Mouse (Mus musculus) kidney, postnatal 4 days (tissue): ENCODE results near the gene Brpf1.

Source experiments
- DNase-seq, 2 experiments: peaks; one replicate each; pipeline ENCODE4 v3.0.0; 2021; ENCODE audit warnings: mixed read lengths in 2 of 2

Gene Brpf1

DNA sequence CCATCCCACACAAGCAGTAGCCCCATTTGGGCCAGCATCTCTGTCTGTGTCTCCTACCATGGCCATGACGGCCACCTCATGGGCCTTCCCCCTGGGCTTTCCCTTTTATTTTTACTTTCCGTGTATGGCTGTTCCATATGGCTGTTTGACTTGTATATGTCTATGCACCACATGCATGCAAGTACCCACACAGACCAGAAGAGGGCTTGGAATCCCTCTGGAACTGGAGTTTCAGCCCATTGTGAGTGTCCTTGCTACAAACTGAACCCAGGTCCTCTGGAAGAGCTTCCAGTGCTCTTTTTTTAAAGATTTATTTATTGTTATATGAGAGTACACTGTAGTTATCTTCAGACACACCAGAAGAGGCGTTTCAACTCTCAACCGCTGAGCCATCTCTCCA lies 54.5 kb downstream of the Brpf1 start:
- no peak for DNase-seq

DNA sequence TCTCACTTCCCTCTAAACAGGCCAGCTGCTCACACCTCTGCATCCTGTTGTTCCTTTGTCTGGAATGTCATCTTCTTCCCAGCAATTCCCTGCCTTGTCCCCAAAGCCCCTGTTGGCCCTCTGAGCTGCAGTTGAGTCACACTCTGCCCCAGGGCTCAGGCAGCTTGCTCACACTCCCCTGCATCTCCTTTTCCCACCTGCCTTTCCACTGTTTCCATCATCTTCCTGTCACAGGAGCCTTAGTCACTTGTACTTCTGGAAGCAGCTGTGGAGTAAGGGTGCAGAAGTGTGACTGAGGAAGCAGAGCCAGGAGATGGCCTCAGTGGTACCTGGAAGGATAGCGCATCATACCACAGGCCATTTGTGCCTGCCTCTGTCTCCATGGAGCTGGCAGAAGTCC lies 55.3 kb downstream of the Brpf1 start:
- DNase-seq, result no peak

DNA sequence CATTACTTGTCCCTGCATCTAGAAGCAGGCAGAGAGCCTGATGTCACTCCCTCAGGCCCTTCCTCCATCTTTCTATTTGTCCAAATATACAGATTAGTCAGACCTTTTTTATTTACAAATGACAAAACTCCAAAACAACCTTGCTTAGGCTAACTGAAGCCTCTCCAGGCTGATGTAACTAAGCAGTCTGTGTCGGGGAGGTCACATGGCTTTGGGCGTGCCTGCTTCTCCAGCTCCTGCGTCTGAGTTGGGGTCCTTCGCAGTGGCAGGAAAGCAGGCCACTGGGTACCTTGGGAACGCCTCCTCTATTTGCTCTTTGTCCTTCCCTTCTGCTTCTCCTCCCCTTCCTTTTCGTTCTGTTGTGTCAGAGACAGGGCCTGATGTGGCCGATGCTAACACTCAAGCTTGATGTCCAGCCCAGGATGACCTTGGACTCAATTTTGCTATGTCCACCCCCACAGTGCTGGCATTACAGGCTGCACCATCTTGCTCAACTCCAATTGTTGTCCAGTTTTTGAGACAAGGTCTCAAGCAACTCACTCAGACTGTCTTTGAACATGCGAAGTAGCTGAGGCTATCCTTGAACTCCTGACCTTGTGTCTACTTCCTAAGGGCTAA lies 57.7 kb downstream of the Brpf1 start:
- DNase-seq, result no peak

DNA sequence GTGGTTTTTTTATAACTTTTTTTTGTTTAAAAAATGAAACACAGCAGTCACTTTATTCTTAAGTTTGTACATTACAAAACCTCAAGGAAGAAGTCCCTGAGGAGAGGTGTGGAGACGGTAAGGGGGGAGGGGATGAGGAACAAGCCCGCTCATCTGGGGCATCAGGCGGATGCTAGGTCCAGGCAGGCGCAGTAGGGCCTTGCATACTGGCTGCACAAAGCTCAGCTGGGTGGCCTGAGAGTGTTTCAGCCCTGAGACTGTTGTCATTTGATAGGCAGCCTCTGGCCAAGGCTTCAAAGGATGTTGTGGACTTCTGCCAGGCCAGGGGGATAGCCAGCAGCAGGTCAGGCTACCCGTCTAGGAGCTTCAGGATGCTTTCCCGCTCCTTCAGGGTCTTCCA lies 59.7 kb downstream of the Brpf1 start:
- no peak for DNase-seq

DNA sequence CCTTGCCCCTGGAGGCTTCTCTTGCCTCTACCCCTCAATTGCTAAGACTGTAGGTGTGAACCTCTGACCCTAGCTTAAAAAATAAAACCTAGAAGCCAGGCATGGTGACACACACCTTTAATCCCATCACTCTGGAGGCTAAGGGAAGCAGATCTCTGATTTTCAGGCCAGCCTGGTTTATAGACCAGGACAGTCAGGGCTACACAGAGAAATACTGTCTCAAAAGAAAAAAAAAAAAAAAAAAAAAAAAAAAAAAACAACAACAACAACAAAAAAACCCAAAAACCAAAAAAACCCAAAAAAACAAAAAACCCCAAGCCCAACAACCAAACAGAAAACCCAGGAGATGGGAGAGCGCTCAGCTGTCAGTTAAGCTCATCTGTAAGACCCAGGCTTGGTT lies 60.6 kb downstream of the Brpf1 start:
- DNase-seq, result no peak

DNA sequence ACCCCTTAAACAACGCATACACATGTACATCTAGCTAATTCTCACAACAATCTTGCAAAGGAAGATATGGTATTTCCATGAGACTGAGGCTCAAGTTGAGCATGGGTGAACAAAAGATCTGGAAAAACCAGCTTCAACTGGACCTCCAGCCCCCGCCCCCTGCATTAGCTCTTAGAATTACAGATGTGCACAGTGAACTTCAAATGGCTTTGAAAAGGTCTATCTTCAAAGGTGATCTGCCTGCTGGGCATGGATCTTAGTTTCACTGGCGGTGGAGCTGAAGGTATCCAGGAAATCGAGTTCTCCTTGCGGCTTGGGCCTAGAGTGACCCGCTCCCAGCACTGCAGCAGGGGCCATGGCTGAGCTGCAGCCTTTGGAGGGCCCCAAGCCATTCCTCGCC lies 61.2 kb downstream of the Brpf1 start:
- no peak for DNase-seq

DNA sequence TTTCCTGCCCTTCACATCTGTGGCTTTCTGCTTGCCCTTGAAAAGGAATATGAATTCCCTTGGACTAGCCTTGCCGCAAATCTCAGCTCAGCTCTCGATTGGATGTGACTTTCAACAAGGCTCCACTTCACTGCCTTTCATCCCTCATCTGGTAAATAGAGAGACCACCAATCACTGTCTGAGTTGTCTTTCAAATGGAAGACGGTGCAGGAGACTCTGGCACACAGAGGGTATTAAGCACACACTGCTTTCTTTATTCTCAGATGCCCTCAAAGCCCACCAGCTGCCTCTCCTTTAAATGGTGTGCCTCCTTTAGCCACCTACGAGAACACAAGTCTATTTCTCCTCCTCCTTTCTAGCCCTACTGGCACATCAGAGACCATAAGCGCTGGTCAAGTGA lies 61.6 kb downstream of the Brpf1 start:
- DNase-seq, result no peak

DNA sequence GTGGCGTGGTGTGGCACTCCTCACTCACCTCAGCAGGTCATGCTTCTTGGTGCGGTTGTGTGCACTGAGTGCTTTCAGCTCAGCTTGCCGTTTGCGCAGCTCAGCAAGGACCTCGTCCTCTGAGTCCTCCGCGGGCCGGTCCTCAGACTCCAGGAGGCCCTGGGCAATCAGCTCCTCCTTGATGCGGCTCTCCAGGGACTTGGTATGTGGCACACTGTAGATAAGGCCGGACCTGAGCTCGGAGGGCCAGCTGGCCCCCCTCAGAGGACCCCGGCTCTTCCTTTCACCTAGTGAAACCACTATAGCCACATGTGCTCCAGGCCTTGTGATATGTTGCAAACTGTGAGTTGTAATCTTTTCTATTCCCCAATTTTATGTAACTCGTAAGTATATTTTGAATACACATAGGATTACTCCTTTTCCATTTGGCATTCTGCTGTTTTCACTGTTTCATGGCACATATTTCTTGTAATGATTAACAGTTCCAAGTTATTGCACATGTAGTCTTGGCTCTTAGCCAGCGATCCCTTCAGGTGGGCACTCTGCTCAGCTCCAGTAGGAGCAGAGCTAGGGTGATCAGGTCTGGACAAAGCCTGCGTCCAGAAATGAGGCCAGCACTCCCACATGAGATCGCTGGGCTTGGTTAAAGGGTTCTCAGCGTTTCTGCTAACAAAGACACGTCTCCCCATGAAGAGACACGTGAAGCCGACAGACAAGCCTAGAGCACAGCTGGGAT lies 63.4 kb downstream of the Brpf1 start:
- peak in 1 of 2 experiments; percentile 39 for DNase-seq

DNA sequence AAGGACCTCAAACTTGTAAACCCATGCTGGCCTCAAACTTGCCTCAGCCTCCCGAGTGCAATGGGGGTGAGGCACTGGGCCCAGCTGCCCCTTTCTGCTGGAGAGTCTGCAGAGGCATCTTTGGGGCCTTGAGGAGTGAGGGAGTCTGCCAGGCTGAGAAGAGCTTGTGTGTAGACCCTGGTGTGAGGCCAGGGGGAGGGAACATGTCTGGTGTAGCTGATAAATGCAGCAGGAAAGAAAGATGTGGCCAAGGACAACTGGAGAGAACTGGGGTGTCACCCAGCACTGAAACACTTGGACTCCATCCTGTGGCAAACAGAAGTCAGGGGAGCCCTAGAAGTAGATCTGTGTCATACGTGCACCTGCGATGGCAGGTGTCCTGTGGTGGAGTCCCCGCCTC lies 66.6 kb downstream of the Brpf1 start:
- DNase-seq, result no peak
